Mouse (Mus musculus): ENCODE data around the gene Cyp1b1. TPM values are rescaled to one million over a fixed set of nuclear protein-coding genes. Genes with fewer than 3 reads are reported as not detected.

The Cyp1b1 gene
- polyA plus RNA-seq, 2 experiments, result 1.8 to 2.5 TPM

- DNase-seq (ENCODE audit: low spot score) (no peak), ATAC-seq (ENCODE audit: low FRiP score, low read depth) (no peak)
- peaks cover 64% of the 10 kb centered on the region for H3K27me3 ChIP-seq (ENCODE audit: control insufficient read depth, insufficient read depth, low read length)
- H3K4me1 ChIP-seq (ENCODE audit: control insufficient read depth, insufficient read depth, low read length), result peaks cover 24% of the 10 kb centered on the region
- H3K27ac ChIP-seq (replicated peaks; ENCODE audit: low read depth, low read length), result no peak overlapping the region
- H3K4me2 ChIP-seq (replicated peaks; ENCODE audit: low read depth, low read length, severe bottlenecking), result no peak overlapping the region
- H3K36me3 ChIP-seq (ENCODE audit: control insufficient read depth, insufficient read depth, low read length), result no peaks in the 10 kb centered on the region
- 23% methylated on average over 15 of the region's 15 CpGs for WGBS
- H3K9me3 ChIP-seq (ENCODE audit: control insufficient read depth, low read length), result no peaks in the 10 kb centered on the region
- H3K9ac ChIP-seq (ENCODE audit: low read depth, low read length, severe bottlenecking), result no peak overlapping the region
- H3K4me3 ChIP-seq (replicated peaks; ENCODE audit: low read length), result no peak overlapping the region
- TF ChIP-seq POLR2A (IDR thresholded peaks at IDR 0.05; ENCODE audit: borderline replicate concordance, extremely low read depth, insufficient read depth, insufficient read length), result no peak
Measured at GRCm38 (mm10) chr17:79710246-79710842, 4.5 kb downstream of the Cyp1b1 start.

GRCm38 (mm10) chr17:79709718-79710117, 5.1 kb downstream of the Cyp1b1 start:
- no peak for ATAC-seq (ENCODE audit: low FRiP score, low read depth)
- 48% methylated on average over 1 of the region's 1 CpGs for WGBS

GRCm38 (mm10) chr17:79708168-79708567, 6.7 kb downstream of the Cyp1b1 start:
- Histone ChIP-seq H3K9ac (ENCODE audit: low read depth, low read length, severe bottlenecking) (no peak overlapping the region), H3K9me3 (ENCODE audit: control insufficient read depth, low read length) (no peaks in the 10 kb centered on the region), H3K4me1 (ENCODE audit: control insufficient read depth, insufficient read depth, low read length) (peaks cover 3% of the 10 kb centered on the region), H3K27ac (replicated peaks; ENCODE audit: low read depth, low read length) (no peak overlapping the region), H3K4me3 (replicated peaks; ENCODE audit: low read length) (no peak overlapping the region), H3K4me2 (replicated peaks; ENCODE audit: low read depth, low read length, severe bottlenecking) (no peak overlapping the region), H3K36me3 (ENCODE audit: control insufficient read depth, insufficient read depth, low read length) (no peaks in the 10 kb centered on the region), H3K27me3 (ENCODE audit: control insufficient read depth, insufficient read depth, low read length) (peaks cover 43% of the 10 kb centered on the region)
- WGBS, result 35% methylated on average over 7 of the region's 7 CpGs
- DNase-seq (ENCODE audit: low spot score), result no peak
- no peak for TF ChIP-seq POLR2A (IDR thresholded peaks at IDR 0.05; ENCODE audit: borderline replicate concordance, extremely low read depth, insufficient read depth, insufficient read length)
- no peak for ATAC-seq (ENCODE audit: low FRiP score, low read depth)

More at GRCm38 (mm10) chr17:79709718-79710117, 5.1 kb downstream of the Cyp1b1 start:
- Histone ChIP-seq H3K27me3 (ENCODE audit: control insufficient read depth, insufficient read depth, low read length) (peaks cover 58% of the 10 kb centered on the region), H3K36me3 (ENCODE audit: control insufficient read depth, insufficient read depth, low read length) (no peaks in the 10 kb centered on the region), H3K4me2 (replicated peaks; ENCODE audit: low read depth, low read length, severe bottlenecking) (no peak overlapping the region), H3K27ac (replicated peaks; ENCODE audit: low read depth, low read length) (no peak overlapping the region), H3K4me1 (ENCODE audit: control insufficient read depth, insufficient read depth, low read length) (peaks cover 18% of the 10 kb centered on the region), H3K9ac (ENCODE audit: low read depth, low read length, severe bottlenecking) (no peak overlapping the region), H3K4me3 (replicated peaks; ENCODE audit: low read length) (no peak overlapping the region), H3K9me3 (ENCODE audit: control insufficient read depth, low read length) (no peaks in the 10 kb centered on the region)
- no peak for DNase-seq (ENCODE audit: low spot score)
- no peak for TF ChIP-seq POLR2A (IDR thresholded peaks at IDR 0.05; ENCODE audit: borderline replicate concordance, extremely low read depth, insufficient read depth, insufficient read length)

GRCm38 (mm10) chr17:79705671-79706455, 9.0 kb downstream of the Cyp1b1 start:
- no peaks in the 10 kb centered on the region for H3K36me3 ChIP-seq (ENCODE audit: control insufficient read depth, insufficient read depth, low read length)
- no peaks in the 10 kb centered on the region for H3K9me3 ChIP-seq (ENCODE audit: control insufficient read depth, low read length)
- H3K9ac ChIP-seq (ENCODE audit: low read depth, low read length, severe bottlenecking), result no peak overlapping the region
- H3K4me2 ChIP-seq (replicated peaks; ENCODE audit: low read depth, low read length, severe bottlenecking), result no peak overlapping the region
- H3K27me3 ChIP-seq (ENCODE audit: control insufficient read depth, insufficient read depth, low read length), result peaks cover 21% of the 10 kb centered on the region
- H3K27ac ChIP-seq (replicated peaks; ENCODE audit: low read depth, low read length), result no peak overlapping the region
- 73% methylated on average over 9 of the region's 9 CpGs for WGBS
- TF ChIP-seq POLR2A (IDR thresholded peaks at IDR 0.05; ENCODE audit: borderline replicate concordance, extremely low read depth, insufficient read depth, insufficient read length), result no peak
- H3K4me1 ChIP-seq (ENCODE audit: control insufficient read depth, insufficient read depth, low read length), result no peaks in the 10 kb centered on the region
- DNase-seq (ENCODE audit: low spot score), result no peak
- ATAC-seq (ENCODE audit: low FRiP score, low read depth), result no peak
- H3K4me3 ChIP-seq (replicated peaks; ENCODE audit: low read length), result no peak overlapping the region

GRCm38 (mm10) chr17:79700871-79701270, 14.0 kb downstream of the Cyp1b1 start:
- ATAC-seq (ENCODE audit: low FRiP score, low read depth), result no peak

More at GRCm38 (mm10) chr17:79700871-79701270, 14.0 kb downstream of the Cyp1b1 start:
- no peaks in the 10 kb centered on the region for H3K9me3 ChIP-seq (ENCODE audit: control insufficient read depth, low read length)
- H3K27ac ChIP-seq (replicated peaks; ENCODE audit: low read depth, low read length), result no peak overlapping the region
- H3K9ac ChIP-seq (ENCODE audit: low read depth, low read length, severe bottlenecking), result no peak overlapping the region
- no peak for DNase-seq (ENCODE audit: low spot score)
- no peaks in the 10 kb centered on the region for H3K36me3 ChIP-seq (ENCODE audit: control insufficient read depth, insufficient read depth, low read length)
- TF ChIP-seq POLR2A (IDR thresholded peaks at IDR 0.05; ENCODE audit: borderline replicate concordance, extremely low read depth, insufficient read depth, insufficient read length), result no peak
- no peak overlapping the region for H3K4me2 ChIP-seq (replicated peaks; ENCODE audit: low read depth, low read length, severe bottlenecking)
- H3K27me3 ChIP-seq (ENCODE audit: control insufficient read depth, insufficient read depth, low read length), result no peaks in the 10 kb centered on the region
- H3K4me3 ChIP-seq (replicated peaks; ENCODE audit: low read length), result no peak overlapping the region
- WGBS, result 79% methylated on average over 5 of the region's 5 CpGs
- H3K4me1 ChIP-seq (ENCODE audit: control insufficient read depth, insufficient read depth, low read length), result no peaks in the 10 kb centered on the region
